Mouse (Mus musculus): ENCODE measurements around the gene Atp8b5.

- no peak for TF ChIP-seq MYOD1 (IDR thresholded peaks at IDR 0.05; ENCODE audit: control insufficient read depth in 1 of 3, insufficient read length in 2 of 3, low read depth in 2 of 3)
- TF ChIP-seq POLR2A (IDR thresholded peaks at IDR 0.05; ENCODE audit: insufficient read length, low read depth) = no peak
- TF ChIP-seq USF1 (IDR thresholded peaks at IDR 0.05; ENCODE audit: low read depth) = no peak
- no peak for TF ChIP-seq SRF (IDR thresholded peaks at IDR 0.05; ENCODE audit: control insufficient read depth, insufficient read length, low read depth)
- TF ChIP-seq TCF3 (IDR thresholded peaks at IDR 0.05; ENCODE audit: insufficient read length, low read depth) = no peak
- TF ChIP-seq MAX (IDR thresholded peaks at IDR 0.05; ENCODE audit: low read depth) = no peak
- no peak for TF ChIP-seq POLR2AphosphoS2 (IDR thresholded peaks at IDR 0.05; ENCODE audit: insufficient read length, low read depth)
- TF ChIP-seq E2F4 (IDR thresholded peaks at IDR 0.05; ENCODE audit: insufficient read depth) = no peak
Observed at GRCm38 (mm10) chr4:43217997-43218396, 49.0 kb upstream of the Atp8b5 start.

Measured in myocyte (in vitro differentiated cells).